Mouse (Mus musculus) embryonic facial prominence, embryonic 14.5 days (tissue): Measurements from ENCODE around the gene Mxi1. TPM values are rescaled to one million over a fixed set of nuclear protein-coding genes. Genes with fewer than 3 reads are reported as not detected.

Source experiments
- ATAC-seq: fragments of 200-750 bp; cut with Nextera tagmentation; 2 replicates; pipeline ENCODE4 v1.8.0; 2017; ENCODE audit warnings: low read depth, moderate number of reproducible peaks, moderate TSS enrichment
- DNase-seq: peaks from one replicate; pipeline ENCODE4 v3.0.0-alpha.2; 2015; ENCODE audit warnings: low spot score
- H3K27ac ChIP-seq: fragments of 300-500 bp; sonication (generic); replicated peaks from 2 replicates; pipeline ENCODE4 v1.5.1; 2014; ENCODE audit warnings: low read depth, mild to moderate bottlenecking, low read length, moderate library complexity
- H3K27me3 ChIP-seq: fragments of 300-500 bp; sonication (generic); replicated peaks from 2 replicates; pipeline ENCODE4 v1.6.1; 2014; ENCODE audit warnings: low read length; ENCODE audit not compliant: control insufficient read depth, insufficient read depth
- H3K36me3 ChIP-seq: fragments of 300-500 bp; sonication (generic); 2 replicates; pipeline ENCODE4 v1.6.1; 2014; ENCODE audit warnings: low read length, mixed read lengths; ENCODE audit not compliant: control insufficient read depth, insufficient read depth
- H3K4me1 ChIP-seq: fragments of 300-500 bp; sonication (generic); 2 replicates; pipeline ENCODE4 v1.6.1; 2014; ENCODE audit warnings: antibody characterized with exemption, low read length; ENCODE audit not compliant: control insufficient read depth, insufficient read depth
- H3K4me2 ChIP-seq: fragments of 300-500 bp; sonication (generic); 2 replicates; pipeline ENCODE4 v1.6.1; 2014; ENCODE audit warnings: low read depth, mild to moderate bottlenecking, low read length, moderate library complexity, mixed read lengths
- H3K4me3 ChIP-seq: fragments of 300-500 bp; sonication (generic); 2 replicates; pipeline ENCODE4 v1.5.1; 2014; ENCODE audit warnings: low read depth, mild to moderate bottlenecking, low read length
- H3K9ac ChIP-seq: fragments of 300-500 bp; sonication (generic); 2 replicates; pipeline ENCODE4 v1.6.1; 2014; ENCODE audit warnings: low read depth, mild to moderate bottlenecking, low read length, moderate library complexity, mixed read lengths
- H3K9me3 ChIP-seq: fragments of 300-500 bp; sonication (generic); 2 replicates; pipeline ENCODE4 v1.6.1; 2016; ENCODE audit warnings: low read length; ENCODE audit not compliant: control insufficient read depth
- WGBS: fragments of 180-500 bp; shearing (Covaris S2); extraction: QIAGEN DNeasy Blood & Tissue Kit; methylation state at CpG from one replicate; pipeline ENCODE4 v1.1.7; 2014; 5-methylcytosine and 5-hydroxymethylcytosine counted together
- polyA plus RNA-seq: library from polyadenylated mRNA; unstranded; fragments of >200 nt; fragmentation: Nextera tagmentation; extraction: Ambion mirVana; gene quantifications from 2 replicates; pipeline ENCODE4 v1.2.1, GENCODE M21; 2014

Gene Mxi1
- polyA plus RNA-seq, 1 experiment from 2014 or later, result 36.0 TPM

DNA sequence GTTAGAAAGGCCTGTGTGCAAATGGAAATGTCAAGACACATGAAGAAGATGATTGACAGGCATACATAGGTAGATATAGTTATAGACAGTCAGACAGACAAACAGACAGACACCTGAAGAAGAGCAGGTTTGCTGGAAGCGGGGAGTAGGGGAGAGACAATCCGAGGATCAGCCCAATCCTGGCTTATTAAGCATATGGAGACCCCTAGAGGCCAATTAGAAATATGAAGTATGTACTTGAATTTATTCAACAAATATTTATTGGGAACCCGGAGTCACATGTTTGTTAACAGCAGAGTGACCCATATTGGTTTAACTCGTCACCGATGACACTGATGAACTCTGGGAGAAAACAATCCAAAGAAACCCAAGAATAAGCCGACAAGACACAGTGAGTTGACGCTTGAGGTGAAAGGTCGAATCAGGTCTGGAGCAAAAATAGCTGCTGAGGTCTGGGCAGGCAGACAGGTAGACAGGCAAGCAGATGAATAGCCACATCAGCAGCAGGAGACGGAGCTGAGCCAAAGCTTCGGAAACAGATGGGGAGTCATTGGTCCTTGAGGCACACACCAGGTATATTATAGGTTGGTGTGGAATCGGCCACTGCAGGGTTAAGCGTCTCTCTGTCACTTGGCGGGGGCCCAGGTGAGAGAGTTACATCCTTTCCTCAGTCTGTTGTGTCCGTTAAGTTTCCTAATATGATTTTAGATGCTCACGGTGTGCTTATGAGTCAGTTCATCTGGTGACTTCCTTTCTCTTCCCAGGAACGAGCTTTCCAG is 90.2 kb downstream of the Mxi1 start:
- Histone ChIP-seq H3K9me3 (peaks cover 7% of the 10 kb centered on the region; the same call in 1 of the 2 replicates), H3K4me3 (no peak overlapping the region), H3K27ac (no peak overlapping the region), H3K9ac (no peak overlapping the region), H3K27me3 (no peaks in the 10 kb centered on the region), H3K36me3 (no peaks in the 10 kb centered on the region), H3K4me1 (no peaks in the 10 kb centered on the region), H3K4me2 (no peak overlapping the region)
- ATAC-seq, result no peak
- WGBS, result 78% methylated on average over 16 of the region's 16 CpGs
- no peak for DNase-seq

DNA sequence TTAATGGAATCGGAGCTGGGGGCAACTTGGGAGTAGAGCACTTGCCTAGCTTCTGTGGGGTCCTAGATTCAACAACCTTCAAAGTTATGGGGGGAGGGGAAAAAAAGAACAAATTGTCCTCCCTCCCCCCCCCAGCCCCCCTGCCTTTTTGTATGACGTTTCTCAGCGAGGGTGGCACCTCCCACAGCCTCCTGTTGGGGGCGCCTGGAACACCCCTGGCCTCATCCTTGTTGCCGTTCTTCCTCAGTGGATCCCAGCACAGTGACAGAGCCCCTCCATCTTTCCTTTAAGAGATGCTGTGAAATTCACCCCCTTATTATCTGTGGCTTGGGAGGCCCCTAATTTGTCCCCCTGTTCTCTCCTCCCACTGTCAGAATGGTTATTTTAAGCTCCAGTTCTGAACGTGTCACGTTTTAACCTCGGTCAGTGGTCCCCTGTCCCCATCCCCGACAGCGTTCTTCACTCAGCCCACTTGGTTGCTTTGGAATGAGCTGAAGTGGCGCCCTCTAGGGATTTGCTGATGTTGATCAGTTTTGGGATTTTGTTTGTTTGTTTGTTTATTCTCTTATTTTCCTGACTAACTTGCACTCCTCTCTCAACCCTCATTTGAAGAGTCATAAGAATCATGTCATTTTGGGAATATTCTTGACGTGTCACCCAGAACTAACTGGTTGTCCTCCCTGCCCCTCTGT is 92.6 kb downstream of the Mxi1 start:
- no peaks in the 10 kb centered on the region for H3K36me3 ChIP-seq
- peaks cover 7% of the 10 kb centered on the region; the same call in 1 of the 2 replicates for H3K9me3 ChIP-seq
- no peaks in the 10 kb centered on the region for H3K4me1 ChIP-seq
- no peak overlapping the region for H3K9ac ChIP-seq
- no peaks in the 10 kb centered on the region for H3K27me3 ChIP-seq
- H3K4me3 ChIP-seq, result no peak overlapping the region
- no peak for ATAC-seq
- H3K4me2 ChIP-seq, result no peak overlapping the region
- no peak overlapping the region for H3K27ac ChIP-seq
- no peak for DNase-seq
- 54% methylated on average over 12 of the region's 12 CpGs for WGBS

DNA sequence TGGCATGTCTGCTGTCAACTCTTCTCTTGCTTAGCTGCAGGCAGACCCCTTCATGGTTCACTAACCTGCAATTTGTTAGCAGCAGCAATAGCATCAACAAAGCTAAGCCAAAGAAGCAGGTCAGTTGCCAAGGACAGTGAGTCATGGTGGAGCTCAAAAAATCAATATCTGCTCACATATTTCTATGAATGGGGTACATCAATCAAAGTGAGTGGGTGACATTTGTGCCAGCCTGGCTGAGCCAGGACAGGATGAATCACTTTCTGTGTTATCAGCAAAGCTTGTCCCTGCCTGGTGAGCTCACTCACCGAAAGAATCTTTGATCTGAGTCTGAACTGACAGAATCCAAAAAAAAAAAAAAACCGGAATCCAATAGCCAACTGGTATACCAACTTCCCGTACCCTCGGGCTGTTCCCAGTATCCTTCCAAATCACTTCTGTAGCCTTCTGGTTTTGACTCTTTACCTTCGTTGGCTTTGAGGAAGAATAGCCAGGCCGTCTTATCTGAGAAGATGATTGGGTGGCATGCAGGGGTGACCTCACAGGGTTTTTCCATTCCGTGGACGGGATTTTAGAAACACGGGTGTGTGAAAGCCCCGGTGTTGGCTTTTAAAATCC is 94.0 kb downstream of the Mxi1 start:
- 92% methylated on average over 10 of the region's 10 CpGs for WGBS
- no peaks in the 10 kb centered on the region for H3K4me1 ChIP-seq
- no peak overlapping the region for H3K4me2 ChIP-seq
- no peak overlapping the region for H3K27ac ChIP-seq
- ATAC-seq (no peak), DNase-seq (no peak)
- H3K36me3 ChIP-seq, result no peaks in the 10 kb centered on the region
- no peak overlapping the region for H3K4me3 ChIP-seq
- H3K27me3 ChIP-seq, result no peaks in the 10 kb centered on the region
- peaks cover 7% of the 10 kb centered on the region; the same call in 1 of the 2 replicates for H3K9me3 ChIP-seq
- H3K9ac ChIP-seq, result no peak overlapping the region

DNA sequence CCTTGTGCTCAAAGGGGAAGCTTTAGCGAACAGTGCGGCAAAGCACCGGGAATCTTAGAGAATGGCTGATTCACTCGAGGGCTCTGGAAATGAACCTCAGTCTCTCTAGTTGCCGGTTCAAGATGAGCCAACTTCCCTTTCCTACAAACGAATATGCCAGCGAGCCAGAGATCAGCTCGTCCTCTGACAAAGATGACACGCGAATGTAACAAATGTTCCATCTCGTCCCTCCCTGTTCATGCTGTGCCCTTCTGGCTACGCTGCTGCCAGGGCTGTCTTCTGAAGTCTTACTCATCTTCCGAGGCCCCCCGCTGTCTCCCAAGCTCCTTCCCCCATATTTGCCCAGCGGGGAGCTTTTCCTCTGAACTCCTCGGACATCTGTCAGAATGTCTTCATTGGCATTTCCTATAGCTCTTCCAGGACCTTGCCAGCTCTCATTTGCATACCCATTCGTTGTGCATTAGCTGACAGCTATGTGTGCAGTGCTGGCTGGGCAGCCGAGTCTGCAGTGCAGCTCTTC is 94.6 kb downstream of the Mxi1 start:
- DNase-seq (no peak), ATAC-seq (no peak)
- no peak overlapping the region for H3K4me3 ChIP-seq
- H3K4me1 ChIP-seq, result no peaks in the 10 kb centered on the region
- H3K36me3 ChIP-seq, result no peaks in the 10 kb centered on the region
- H3K27ac ChIP-seq, result no peak overlapping the region
- no peak overlapping the region for H3K9ac ChIP-seq
- H3K9me3 ChIP-seq, result peaks cover 7% of the 10 kb centered on the region; the same call in 1 of the 2 replicates
- WGBS, result 73% methylated on average over 18 of the region's 18 CpGs
- no peak overlapping the region for H3K4me2 ChIP-seq
- H3K27me3 ChIP-seq, result no peaks in the 10 kb centered on the region

DNA sequence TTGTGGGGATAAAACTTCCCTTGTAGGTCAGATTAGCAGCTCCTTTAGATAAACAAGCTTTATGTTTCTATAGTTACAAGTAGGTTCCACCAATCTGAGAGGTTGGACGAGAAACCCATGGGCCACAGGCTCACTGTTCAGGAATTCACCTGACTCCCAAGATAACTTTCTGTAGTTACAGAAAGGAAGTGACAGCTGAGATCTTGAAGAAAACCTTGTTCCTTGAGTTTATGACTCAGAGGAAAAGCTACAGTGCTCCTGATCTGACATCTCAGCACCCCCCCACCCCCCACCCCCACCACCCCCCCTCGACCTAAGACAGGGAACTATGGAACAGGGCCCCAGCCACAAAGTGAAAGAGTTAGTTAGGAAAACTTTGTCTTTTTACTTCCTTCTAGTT is 95.5 kb downstream of the Mxi1 start:
- Histone ChIP-seq H3K4me1 (peaks cover 3% of the 10 kb centered on the region; the same call in 1 of the 2 replicates), H3K9ac (no peak overlapping the region), H3K4me2 (no peak overlapping the region), H3K36me3 (no peaks in the 10 kb centered on the region), H3K9me3 (peaks cover 7% of the 10 kb centered on the region; the same call in 1 of the 2 replicates), H3K4me3 (no peak overlapping the region), H3K27ac (no peak overlapping the region), H3K27me3 (no peaks in the 10 kb centered on the region)
- WGBS, result 66% methylated on average over 2 of the region's 2 CpGs
- DNase-seq, result no peak
- no peak for ATAC-seq

DNA sequence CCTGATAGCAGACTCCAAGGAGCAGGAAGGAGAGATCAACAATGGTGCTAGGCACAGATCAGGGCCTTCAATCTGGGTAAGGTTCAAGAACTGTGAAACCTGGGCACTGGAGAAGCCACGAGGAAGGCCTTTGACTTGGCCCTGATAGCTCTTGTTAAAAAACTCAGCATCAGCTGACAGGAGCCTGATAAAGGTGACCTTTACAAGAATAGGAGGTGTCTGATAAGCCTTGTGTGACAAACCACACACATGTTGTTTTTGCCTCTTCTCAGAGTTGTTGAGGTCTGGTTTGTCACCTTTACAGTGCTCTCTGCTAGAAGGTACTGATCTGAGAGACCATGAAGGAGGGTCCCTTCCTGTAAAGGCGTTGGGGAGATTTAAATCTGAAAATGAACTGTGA is 97.0 kb downstream of the Mxi1 start:
- ATAC-seq (no peak), DNase-seq (no peak)
- 90% methylated on average over 2 of the region's 2 CpGs for WGBS
- no peaks in the 10 kb centered on the region for H3K36me3 ChIP-seq
- H3K27me3 ChIP-seq, result no peaks in the 10 kb centered on the region
- H3K27ac ChIP-seq, result no peak overlapping the region
- H3K4me1 ChIP-seq, result peaks cover 11% of the 10 kb centered on the region
- H3K9me3 ChIP-seq, result peaks cover 7% of the 10 kb centered on the region; the same call in 1 of the 2 replicates
- no peak overlapping the region for H3K9ac ChIP-seq
- H3K4me3 ChIP-seq, result no peak overlapping the region
- no peak overlapping the region for H3K4me2 ChIP-seq

DNA sequence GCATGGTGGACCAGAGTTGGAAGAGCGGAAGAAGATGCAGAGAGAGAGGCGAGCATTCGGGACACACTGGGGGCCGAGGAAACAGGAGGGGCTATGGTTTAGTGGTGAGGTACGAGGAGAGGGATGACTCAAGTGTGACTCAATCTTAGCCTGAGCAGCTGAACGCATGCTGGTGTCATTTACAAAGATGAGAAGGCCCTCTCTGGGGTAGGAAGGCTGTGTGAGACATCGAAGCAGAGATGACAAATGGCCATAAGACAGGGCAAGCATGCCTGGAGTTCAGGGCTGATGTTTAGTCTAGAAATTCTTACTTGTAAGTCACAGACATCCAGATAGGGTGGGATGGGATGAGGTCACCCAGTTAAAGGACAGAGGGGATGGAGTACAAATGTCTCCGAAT is 98.1 kb downstream of the Mxi1 start:
- DNase-seq, result no peak
- Histone ChIP-seq H3K27ac (no peak overlapping the region), H3K9ac (no peak overlapping the region), H3K27me3 (no peaks in the 10 kb centered on the region), H3K4me3 (no peak overlapping the region), H3K36me3 (no peaks in the 10 kb centered on the region), H3K4me2 (no peak overlapping the region), H3K9me3 (peaks cover 7% of the 10 kb centered on the region; the same call in 1 of the 2 replicates), H3K4me1 (peaks cover 15% of the 10 kb centered on the region)
- no peak for ATAC-seq
- 83% methylated on average over 8 of the region's 8 CpGs for WGBS

DNA sequence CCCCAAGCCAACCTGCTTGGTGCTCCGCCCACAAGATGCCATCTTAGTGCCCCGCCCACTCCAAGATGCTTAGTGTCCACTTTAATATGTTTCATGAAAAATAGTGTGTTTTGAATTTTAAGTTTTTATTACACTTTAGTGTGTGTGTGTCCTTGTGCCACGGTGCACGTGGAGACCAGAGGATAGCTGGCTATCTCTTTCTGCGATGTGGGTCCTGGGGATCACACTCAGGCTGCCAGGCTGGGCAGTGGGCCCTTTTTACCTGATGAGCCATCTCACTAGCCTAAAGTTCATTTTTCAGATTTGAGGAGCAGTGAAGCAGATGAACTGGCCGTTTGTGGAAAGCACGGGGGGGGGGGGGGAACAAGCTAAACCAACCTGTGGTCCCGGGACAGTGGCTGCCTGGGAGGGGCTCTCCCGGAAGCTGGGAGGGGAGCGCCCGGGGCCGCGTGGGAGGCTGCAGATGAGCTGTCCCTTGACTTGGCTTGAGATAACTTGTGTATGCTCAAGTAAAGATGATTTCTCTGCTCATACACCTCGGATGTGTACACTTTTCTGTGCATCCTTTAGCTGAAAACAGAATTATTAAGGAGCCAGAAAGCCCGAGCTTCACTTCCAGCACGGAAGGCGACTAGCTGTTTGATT is 99.5 kb downstream of the Mxi1 start:
- no peaks in the 10 kb centered on the region for H3K27me3 ChIP-seq
- DNase-seq (no peak), ATAC-seq (no peak)
- H3K9me3 ChIP-seq, result peaks cover 3% of the 10 kb centered on the region; the same call in 1 of the 2 replicates
- no peak overlapping the region for H3K4me3 ChIP-seq
- H3K4me2 ChIP-seq, result peak overlapping the region; percentile 20; the same call in 1 of the 2 replicates
- H3K9ac ChIP-seq, result no peak overlapping the region
- 49% methylated on average over 17 of the region's 17 CpGs for WGBS
- H3K36me3 ChIP-seq, result no peaks in the 10 kb centered on the region
- H3K27ac ChIP-seq, result no peak overlapping the region
- H3K4me1 ChIP-seq, result peaks cover 15% of the 10 kb centered on the region
